Mouse (Mus musculus): Measurements from ENCODE around the gene Pde10a. TPM values are rescaled to one million over a fixed set of nuclear protein-coding genes. Genes with fewer than 3 reads are reported as not detected.

Gene Pde10a
- total and polyA plus RNA-seq, 2 experiments from 2014 or later, result 14.7 to 55.4 TPM

DNA sequence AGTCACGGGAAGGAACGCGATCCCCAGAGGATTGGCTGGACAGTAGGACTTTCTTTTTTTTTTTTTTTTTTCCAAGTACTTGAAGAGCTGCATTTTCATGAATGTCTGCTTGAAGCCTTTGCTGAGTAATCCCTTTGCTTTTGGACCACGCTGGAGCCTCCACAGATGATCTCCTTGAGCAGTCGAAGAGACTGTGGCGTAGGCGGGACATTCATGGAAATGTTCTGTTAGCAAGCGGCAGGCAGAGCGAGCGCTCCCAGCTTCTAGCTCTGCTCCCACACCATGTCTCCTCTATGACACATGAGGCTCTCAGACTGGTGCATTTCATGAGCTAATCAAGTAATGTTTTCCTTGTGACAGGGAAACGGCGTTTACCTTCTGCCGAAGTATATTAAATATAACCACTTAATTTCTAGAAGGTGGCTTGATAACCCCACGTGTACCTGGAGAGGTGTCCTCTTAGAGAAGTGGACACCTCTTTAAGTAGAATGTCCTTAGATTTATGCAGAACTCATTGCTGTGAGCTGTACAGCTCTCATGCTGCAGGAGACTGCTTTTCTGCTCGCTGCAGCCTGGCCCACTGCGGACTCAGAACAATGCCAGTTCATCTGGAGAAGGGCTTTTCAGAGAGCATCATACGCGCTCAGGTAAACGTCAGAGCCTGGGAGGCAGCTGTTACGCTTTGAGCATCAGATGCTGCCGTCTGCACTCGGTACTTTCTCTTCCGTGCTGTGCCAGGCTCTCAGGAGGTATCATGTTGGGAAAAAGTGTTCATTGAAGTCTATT lies 333.7 kb downstream of the Pde10a start:
- WGBS, result 53% methylated on average over 23 of the region's 23 CpGs
- ATAC-seq, result peak; percentile 72
- peak; percentile 52 for DNase-seq
- Histone ChIP-seq H3K36me3 (ENCODE audit: insufficient read depth) (no peaks in the 10 kb centered on the region), H3K9ac (no peak overlapping the region), H3K27me3 (ENCODE audit: insufficient read depth, low read length) (no peaks in the 10 kb centered on the region), H3K27ac (ENCODE audit: low read depth, low read length) (peak overlapping the region; percentile 62), H3K4me1 (ENCODE audit: insufficient read depth) (0 out of 2 replicates have a peak, but pooled peaks cover 2% of the 10 kb centered on the region), H3K9me3 (ENCODE audit: low read length) (no peaks in the 10 kb centered on the region), H3K4me2 (ENCODE audit: low read depth) (no peak overlapping the region; the same call in 1 of the 2 replicates), H3K4me3 (ENCODE audit: low read depth, low read length) (no peak overlapping the region)
- TF ChIP-seq CTCF (IDR thresholded peaks at IDR 0.05; ENCODE audit: low read depth), result no peak

DNA sequence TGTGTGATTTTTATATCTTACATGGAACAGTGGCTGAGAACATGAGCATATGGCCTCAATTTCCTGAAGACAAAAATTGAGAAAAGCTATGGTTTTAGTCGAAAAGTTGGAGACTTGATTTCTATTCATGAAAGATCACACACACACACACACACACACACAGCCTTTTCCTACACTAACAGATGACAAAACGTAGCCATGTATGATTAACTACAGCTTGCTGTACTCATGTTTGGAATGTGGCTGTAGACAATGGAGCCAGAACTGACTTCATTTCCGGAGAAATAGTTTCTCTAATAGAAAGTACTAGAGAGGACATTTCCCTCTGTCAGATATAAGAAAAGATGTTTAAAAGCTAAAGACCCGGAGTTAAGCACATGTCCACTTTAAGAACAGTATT lies 334.3 kb downstream of the Pde10a start:
- Histone ChIP-seq H3K36me3 (ENCODE audit: insufficient read depth) (no peaks in the 10 kb centered on the region), H3K4me1 (ENCODE audit: insufficient read depth) (0 out of 2 replicates have a peak, but pooled peaks cover 2% of the 10 kb centered on the region), H3K9me3 (ENCODE audit: low read length) (no peaks in the 10 kb centered on the region), H3K4me2 (ENCODE audit: low read depth) (no peak overlapping the region), H3K9ac (no peak overlapping the region), H3K4me3 (ENCODE audit: low read depth, low read length) (no peak overlapping the region), H3K27ac (ENCODE audit: low read depth, low read length) (no peak overlapping the region), H3K27me3 (ENCODE audit: insufficient read depth, low read length) (no peaks in the 10 kb centered on the region)
- 55% methylated on average over 4 of the region's 4 CpGs for WGBS
- no peak for ATAC-seq
- TF ChIP-seq CTCF (IDR thresholded peaks at IDR 0.05; ENCODE audit: low read depth), result no peak
- no peak for DNase-seq

DNA sequence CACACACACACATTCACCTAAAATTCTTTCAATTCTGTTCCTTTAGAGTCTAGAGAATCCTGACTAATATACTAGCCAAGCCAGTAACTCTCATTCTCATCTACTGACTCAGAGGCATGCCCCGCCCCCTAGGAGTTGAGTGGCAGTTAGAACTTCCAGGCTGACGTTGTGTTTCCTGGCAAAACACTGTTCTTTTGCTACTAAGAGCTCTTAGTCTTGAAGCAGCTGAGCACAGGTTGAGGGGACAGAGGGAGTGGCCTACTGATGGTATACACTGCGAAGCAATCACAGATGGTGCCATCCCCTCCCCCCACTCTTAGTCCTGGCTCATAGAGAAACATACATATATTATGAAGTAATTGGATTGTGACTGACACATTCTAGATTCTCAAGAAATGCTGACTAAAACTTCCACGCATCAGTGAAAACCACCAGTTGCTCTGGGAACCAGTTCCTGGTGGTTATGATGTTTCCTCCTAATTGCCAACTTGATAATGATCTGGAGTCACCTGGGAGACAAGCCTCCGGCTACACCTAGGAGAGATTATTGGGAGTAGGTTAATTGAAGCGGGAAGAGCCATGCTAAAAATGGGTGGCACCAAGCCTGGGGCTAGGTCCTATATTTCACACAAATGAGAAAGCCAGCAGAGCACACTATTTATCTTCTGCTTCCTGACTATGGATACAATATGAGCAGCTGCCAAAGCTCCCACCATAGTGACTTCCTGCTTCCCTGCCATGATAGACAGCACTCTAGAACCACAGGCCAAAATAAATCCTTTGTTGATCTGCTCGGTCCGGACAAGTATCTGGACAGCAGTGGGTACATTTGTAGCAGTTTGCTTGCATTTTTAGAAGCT lies 339.7 kb downstream of the Pde10a start:
- Histone ChIP-seq H3K9ac (no peak overlapping the region), H3K4me3 (ENCODE audit: low read depth, low read length) (no peak overlapping the region), H3K27ac (ENCODE audit: low read depth, low read length) (no peak overlapping the region), H3K36me3 (ENCODE audit: insufficient read depth) (no peaks in the 10 kb centered on the region), H3K4me2 (ENCODE audit: low read depth) (no peak overlapping the region), H3K27me3 (ENCODE audit: insufficient read depth, low read length) (no peaks in the 10 kb centered on the region), H3K4me1 (ENCODE audit: insufficient read depth) (no peaks in the 10 kb centered on the region), H3K9me3 (ENCODE audit: low read length) (no peaks in the 10 kb centered on the region)
- DNase-seq (peak; percentile 68), ATAC-seq (peak; percentile 87)
- 69% methylated on average over 8 of the region's 8 CpGs for WGBS
- no peak for TF ChIP-seq CTCF (IDR thresholded peaks at IDR 0.05; ENCODE audit: low read depth)

DNA sequence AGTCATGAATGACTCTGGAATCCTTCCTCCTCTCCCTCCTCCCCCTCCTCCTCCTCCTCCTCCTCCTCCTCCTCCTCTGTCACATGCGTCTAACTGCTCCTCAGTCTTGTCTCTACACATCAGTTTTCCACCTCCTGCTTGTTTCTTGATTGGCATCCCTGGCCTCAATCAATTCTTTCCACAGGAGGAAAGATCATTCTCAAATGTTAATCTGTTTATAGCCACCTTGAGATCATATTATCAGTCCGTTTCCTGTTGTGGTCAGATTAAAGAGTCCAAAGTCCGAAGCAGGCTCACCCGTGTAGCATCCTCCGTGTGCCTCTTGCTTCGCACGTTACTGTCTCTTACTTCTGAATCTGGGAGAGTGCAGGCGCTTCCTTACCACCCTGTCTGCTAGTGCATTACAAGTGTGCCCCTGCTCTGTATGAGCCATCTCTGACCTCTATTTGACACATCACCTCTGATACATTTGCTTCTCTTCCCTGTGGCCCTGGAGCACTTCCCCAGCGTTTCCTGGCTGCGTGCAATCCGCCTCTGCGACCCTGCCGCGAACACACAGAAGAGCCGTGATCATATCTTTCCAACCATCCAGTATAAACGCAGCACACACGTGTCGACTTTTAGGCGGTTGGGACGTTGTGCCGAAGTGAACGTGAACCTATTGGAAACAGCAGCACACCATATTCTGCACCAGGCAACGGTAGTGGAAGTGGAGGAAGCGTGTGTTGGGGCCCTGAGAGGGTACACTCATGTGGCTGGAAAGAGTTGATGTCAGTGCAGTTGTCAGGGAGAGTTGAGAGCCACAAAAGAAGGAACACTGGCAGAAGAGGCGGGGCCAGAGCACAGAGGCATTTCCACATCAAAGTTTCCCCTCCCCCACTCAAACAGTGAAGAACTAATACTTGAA lies 342.4 kb downstream of the Pde10a start:
- ATAC-seq (no peak), DNase-seq (no peak)
- no peak overlapping the region for H3K27ac ChIP-seq (ENCODE audit: low read depth, low read length)
- no peaks in the 10 kb centered on the region for H3K36me3 ChIP-seq (ENCODE audit: insufficient read depth)
- TF ChIP-seq CTCF (IDR thresholded peaks at IDR 0.05; ENCODE audit: low read depth), result no peak
- no peak overlapping the region for H3K9ac ChIP-seq
- 82% methylated on average over 24 of the region's 25 CpGs for WGBS
- no peaks in the 10 kb centered on the region for H3K27me3 ChIP-seq (ENCODE audit: insufficient read depth, low read length)
- H3K4me2 ChIP-seq (ENCODE audit: low read depth), result no peak overlapping the region
- 0 out of 2 replicates have a peak, but pooled peaks cover 2% of the 10 kb centered on the region for H3K4me1 ChIP-seq (ENCODE audit: insufficient read depth)
- H3K9me3 ChIP-seq (ENCODE audit: low read length), result no peaks in the 10 kb centered on the region
- H3K4me3 ChIP-seq (ENCODE audit: low read depth, low read length), result no peak overlapping the region

DNA sequence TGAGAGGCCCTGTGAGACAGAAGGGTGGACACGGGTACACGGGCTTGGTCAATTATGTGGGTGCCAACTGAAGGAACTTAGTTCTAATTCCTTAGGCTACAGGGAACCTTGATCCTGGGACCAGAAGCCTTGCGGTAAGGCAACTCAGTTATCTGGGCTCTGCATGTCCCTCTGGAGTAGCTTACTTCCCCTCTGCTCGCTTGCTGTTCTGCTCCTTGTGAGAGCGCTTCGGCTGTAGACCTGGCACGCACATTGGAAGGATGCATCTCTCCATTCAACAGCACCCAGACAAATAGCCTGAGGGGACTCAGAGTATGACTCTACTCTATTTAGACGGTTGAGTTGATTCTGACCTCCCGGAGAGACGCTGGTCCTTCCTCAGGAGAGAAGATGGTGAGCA lies 344.1 kb downstream of the Pde10a start:
- 90% methylated on average over 10 of the region's 10 CpGs for WGBS
- ATAC-seq, result no peak
- H3K4me2 ChIP-seq (ENCODE audit: low read depth), result no peak overlapping the region

DNA sequence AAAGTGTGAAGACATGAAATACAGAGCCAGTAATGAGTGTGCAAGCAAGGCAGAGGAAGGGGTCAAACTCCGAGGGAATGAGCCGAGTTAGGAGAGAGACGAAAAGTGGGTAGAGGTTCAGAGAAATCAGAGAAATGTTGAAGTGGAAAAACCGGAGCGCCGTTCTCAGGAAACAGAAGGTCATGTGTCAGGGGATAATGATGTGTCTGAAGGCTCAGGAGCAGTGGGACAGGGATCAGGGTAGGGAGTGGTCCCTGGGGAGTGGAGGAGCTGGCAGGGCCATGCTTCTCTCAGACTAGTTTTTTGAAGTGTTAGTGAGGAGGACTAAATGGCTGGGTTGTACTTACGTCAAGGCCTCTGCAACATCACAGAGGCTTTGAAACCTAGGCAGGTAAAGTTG lies 345.7 kb downstream of the Pde10a start:
- Histone ChIP-seq H3K9me3 (ENCODE audit: low read length) (no peaks in the 10 kb centered on the region), H3K4me2 (ENCODE audit: low read depth) (no peak overlapping the region), H3K27me3 (ENCODE audit: insufficient read depth, low read length) (no peaks in the 10 kb centered on the region), H3K36me3 (ENCODE audit: insufficient read depth) (no peaks in the 10 kb centered on the region), H3K27ac (ENCODE audit: low read depth, low read length) (no peak overlapping the region), H3K9ac (no peak overlapping the region), H3K4me1 (ENCODE audit: insufficient read depth) (0 out of 2 replicates have a peak, but pooled peaks cover 2% of the 10 kb centered on the region), H3K4me3 (ENCODE audit: low read depth, low read length) (no peak overlapping the region)
- TF ChIP-seq CTCF (IDR thresholded peaks at IDR 0.05; ENCODE audit: low read depth), result no peak
- 81% methylated on average over 7 of the region's 7 CpGs for WGBS
- ATAC-seq (no peak), DNase-seq (no peak)

More for the DNA sequence above, 344.1 kb downstream of the Pde10a start:
- Histone ChIP-seq H3K36me3 (ENCODE audit: insufficient read depth) (no peaks in the 10 kb centered on the region), H3K9me3 (ENCODE audit: low read length) (no peaks in the 10 kb centered on the region), H3K27ac (ENCODE audit: low read depth, low read length) (no peak overlapping the region), H3K4me3 (ENCODE audit: low read depth, low read length) (no peak overlapping the region), H3K4me1 (ENCODE audit: insufficient read depth) (0 out of 2 replicates have a peak, but pooled peaks cover 2% of the 10 kb centered on the region), H3K27me3 (ENCODE audit: insufficient read depth, low read length) (no peaks in the 10 kb centered on the region), H3K9ac (no peak overlapping the region)
- no peak for DNase-seq
- TF ChIP-seq CTCF (IDR thresholded peaks at IDR 0.05; ENCODE audit: low read depth), result no peak

Measured in forebrain, postnatal 0 days (tissue).